Mouse (Mus musculus) gastrocnemius, postnatal 25 days (tissue): ENCODE results near the gene Card6. TPM values are rescaled to one million over a fixed set of nuclear protein-coding genes. Genes with fewer than 3 reads are reported as not detected.

Experiments
- DNase-seq: peaks from one replicate; pipeline ENCODE4 v3.0.0; 2022
- total RNA-seq, 2 experiments: library from RNA; stranded (reverse); gene quantifications; 1 replicate in 1 of 2; 2 replicates in 1 of 2; pipeline ENCODE4 v1.2.3; 2021

Card6 gene
- total RNA-seq, 2 experiments from 2014 or later = 1.9 to 2.1 TPM

DNA sequence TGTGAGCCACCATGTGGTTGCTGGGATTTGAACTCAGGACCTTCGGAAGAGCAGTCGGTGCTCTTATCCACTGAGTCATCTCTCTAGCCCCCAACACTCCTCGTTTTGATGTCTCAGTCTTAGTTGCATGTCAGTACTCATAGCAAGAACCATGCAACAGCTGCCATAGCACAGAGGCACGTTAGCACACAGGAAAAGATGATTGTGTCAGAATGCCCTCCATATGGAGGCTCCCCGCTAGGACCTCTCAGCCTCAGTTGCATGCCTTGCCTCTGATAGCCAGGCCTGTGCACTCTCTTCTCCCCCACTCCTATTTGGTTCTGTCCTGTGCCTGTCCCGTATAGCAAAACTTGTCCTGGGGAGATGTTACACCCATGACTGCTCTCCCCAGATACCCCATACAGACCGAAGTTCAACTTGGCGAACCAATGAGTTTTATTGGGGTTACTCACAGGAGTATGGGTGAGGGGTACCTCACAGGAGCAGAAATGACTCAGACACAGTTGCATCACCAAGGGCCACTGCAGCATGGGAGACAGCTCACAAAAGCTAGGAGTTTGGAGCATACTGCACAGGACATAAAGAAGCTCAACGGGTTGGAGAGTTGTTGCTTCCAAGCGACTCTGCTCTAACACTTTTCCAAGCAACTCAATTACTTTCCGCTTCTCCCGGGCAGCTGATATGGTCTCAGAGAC is 20.9 kb upstream of the Card6 start:
- DNase-seq = no peak

GRCm38 (mm10) chr15:5128176-5128940 is 20.0 kb upstream of the Card6 start:
- DNase-seq = no peak

- no peak for DNase-seq
These were observed 19.1 kb upstream of the Card6 start for GRCm38 (mm10) chr15:5127487-5127886.

- no peak for DNase-seq
These were observed 18.1 kb upstream of the Card6 start for GRCm38 (mm10) chr15:5126456-5126855.

GRCm38 (mm10) chr15:5121535-5122313 is 13.4 kb upstream of the Card6 start:
- DNase-seq = no peak

- DNase-seq = no peak
These were observed 11.4 kb upstream of the Card6 start for GRCm38 (mm10) chr15:5119707-5120106.

GRCm38 (mm10) chr15:5119192-5119591 is 10.9 kb upstream of the Card6 start:
- DNase-seq = no peak

- no peak for DNase-seq
These were observed 10.3 kb upstream of the Card6 start for GRCm38 (mm10) chr15:5118626-5119025.

DNA sequence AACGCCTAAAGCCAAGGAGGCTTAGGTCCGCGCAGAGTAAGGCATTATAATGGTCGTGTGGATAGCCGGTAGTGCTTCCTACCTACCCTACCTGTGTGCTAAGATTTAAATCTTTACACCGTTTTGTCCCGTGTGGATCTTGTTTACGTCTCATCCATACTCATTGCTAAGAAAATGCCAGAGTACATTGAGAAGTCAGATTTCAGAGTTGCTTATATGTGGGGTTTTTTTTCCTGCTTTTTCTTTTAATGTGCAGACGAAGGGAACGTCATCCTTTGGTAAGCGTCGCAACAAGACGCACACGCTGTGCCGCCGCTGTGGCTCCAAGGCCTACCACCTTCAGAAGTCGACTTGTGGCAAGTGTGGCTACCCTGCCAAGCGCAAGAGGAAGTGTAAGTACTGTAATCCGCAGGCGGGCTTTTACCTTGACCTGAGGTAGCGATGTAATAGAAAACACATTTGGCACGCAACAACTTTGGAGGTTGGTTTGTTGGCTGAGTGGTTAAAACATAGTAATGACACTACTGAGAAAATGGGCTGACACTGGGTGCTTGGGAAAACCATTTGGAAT is 8.8 kb upstream of the Card6 start:
- no peak for DNase-seq

GRCm38 (mm10) chr15:5116270-5117030 is 8.1 kb upstream of the Card6 start, which contains the start of gene Rpl37:
TSS of gene Rpl37 (plus strand) at chr15:5116645.
- DNase-seq = peak; percentile 100

DNA sequence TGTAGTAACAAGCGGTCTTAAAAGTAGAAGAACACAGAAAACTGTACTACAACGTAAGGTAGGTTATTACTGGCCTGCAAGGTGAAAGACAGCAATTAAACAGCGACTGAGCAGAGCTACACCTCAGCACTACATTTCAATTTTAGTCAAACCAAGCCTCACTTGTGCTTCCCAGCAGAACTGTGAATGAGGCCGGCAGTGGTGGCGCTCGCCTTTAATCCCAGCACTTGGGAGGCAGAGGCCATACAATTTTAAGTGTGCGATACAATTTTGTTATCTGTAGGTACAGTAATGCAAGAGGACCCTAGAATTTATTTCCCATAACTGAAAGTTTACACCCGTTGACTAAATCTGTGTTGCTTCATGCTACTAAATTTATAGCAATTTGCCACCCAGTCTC is 6.8 kb upstream of the Card6 start:
- DNase-seq = no peak

- no peak for DNase-seq
These were observed 4.3 kb upstream of the Card6 start for GRCm38 (mm10) chr15:5112651-5113050.

DNA sequence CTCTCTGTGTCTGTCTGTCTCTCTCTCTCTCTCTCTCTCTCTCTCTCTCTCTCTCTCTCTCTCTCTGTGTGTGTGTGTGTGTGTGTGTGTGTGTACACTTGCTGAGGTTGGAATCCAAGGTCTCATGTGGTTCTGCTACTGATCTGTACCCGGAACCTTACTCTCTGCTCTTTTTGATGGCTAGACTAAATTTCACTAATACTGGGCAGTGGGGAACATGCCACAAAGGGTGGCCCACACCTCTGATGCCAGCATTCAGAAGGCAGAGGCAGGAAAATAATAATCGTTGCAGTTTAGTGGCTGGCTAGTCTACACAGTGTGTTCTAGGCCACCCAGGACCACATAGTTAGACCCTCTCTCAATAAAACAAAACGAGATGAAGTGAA is 309 bp upstream of the Card6 start:
- no peak for DNase-seq

DNA sequence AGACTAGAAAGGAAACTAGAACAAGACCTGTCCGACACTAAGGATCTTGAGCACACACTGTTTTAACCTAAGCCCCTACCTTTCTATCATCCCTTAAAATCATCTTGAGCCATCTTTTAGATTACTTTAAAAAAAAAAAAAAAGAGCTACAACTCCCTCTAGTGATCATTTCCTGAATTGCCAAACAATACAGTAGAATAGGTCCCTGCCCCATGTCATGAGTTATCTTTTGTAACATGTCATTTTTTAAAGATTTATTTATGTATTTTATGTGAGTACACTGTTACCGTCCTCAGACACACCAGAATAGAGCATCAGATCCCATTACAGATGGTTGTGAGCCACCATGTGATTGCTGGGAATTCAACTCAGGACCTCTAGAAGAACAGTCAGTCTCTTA is 2.0 kb downstream of the Card6 start:
- DNase-seq = no peak

DNA sequence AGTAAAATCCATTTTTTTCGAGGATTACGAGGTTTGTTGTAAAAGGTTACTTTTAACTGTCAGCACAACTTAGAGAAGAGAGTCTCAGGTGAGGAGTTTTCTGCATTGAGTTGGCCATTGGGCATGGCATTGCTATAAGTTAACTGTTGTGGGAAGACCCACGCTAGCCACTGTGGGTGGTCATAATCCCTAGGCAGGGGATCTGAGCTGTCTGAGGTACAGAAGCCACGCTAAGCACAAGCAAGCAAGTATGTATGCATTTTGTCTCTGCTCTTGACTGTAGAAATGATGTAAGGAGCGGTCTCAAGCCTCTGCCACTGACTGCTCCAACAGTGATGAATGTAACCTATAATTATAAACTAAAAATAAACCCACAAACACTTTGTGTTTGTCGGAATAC is 2.4 kb downstream of the Card6 start:
- DNase-seq = no peak

DNA sequence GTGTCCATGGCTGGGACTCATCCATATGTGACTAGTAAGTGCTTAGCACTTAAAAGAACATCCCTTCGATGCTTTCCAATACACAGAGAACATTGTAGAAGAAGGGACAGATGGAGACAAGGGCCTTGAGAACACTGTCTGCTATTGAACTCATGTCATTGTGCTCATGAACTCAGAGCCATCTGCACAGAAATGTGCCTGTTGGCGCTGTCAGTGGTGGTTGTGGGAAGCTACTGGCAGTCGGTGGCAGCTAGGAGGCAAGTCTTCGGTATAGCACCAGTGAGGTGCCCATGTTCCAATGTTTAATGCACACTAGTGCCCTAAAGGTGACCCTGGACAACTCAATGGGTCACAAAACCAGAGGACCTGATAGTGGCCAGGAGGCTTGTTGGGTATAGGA is 6.0 kb downstream of the Card6 start:
- no peak for DNase-seq

DNA sequence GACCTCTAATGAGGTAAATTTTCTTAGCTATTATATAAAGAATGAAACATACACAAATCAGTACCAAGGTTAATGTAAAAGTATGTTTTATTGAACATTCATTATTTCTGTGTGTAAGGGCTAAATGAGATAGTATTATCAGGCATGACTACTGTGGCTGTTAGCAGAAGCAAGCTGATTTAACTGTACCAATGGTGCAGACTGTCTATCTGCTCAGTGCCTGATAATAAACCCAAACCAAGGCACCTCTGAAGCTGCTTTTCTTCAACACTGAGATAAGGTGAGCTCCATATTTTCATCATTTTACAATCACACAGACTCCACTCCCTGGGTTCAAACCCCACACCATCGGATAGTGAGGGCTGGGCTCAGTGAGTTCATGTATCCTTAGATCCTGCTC is 11.0 kb downstream of the Card6 start:
- no peak for DNase-seq

- DNase-seq = no peak
These were observed 12.6 kb downstream of the Card6 start for GRCm38 (mm10) chr15:5095534-5096301.

- DNase-seq = no peak
These were observed 18.2 kb downstream of the Card6 start for GRCm38 (mm10) chr15:5090131-5090530.

DNA sequence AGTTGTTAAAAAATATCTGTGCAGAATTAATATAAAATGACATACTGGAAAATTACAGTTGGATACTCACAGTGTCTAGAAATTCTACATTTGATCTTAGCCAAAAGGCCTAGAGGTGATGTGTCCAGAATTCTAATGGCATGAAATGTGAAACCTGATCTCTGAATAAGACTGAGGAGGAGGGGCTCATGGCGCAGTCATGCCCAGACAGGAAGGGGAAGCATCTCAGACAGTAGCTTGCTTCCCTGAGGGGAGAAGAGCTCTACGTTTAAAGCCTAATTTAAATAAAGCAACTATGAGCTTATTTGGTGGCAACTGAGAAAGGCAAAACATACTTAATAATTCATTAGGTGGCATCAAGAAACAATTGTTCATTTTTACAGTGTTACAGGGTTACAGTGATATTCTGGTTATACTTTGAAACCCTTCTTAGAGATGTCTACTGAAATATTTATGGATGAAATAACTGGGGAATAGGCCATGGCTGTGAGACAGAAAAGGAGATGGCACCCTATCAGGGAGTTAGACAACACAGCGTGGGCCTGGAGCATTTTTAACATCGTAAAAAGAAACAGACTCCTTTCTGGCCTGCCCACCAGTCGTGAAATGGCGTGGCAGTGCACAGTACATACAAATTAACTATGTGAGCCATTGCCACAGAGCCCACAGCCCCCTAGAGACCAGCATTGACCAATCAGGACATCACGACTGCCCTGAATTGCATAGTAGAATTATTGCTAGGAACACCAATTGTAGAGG is 19.3 kb downstream of the Card6 start:
- DNase-seq = no peak
